ENCODE assay signal across 8 mouse cellular contexts in the genomic region with DNA sequence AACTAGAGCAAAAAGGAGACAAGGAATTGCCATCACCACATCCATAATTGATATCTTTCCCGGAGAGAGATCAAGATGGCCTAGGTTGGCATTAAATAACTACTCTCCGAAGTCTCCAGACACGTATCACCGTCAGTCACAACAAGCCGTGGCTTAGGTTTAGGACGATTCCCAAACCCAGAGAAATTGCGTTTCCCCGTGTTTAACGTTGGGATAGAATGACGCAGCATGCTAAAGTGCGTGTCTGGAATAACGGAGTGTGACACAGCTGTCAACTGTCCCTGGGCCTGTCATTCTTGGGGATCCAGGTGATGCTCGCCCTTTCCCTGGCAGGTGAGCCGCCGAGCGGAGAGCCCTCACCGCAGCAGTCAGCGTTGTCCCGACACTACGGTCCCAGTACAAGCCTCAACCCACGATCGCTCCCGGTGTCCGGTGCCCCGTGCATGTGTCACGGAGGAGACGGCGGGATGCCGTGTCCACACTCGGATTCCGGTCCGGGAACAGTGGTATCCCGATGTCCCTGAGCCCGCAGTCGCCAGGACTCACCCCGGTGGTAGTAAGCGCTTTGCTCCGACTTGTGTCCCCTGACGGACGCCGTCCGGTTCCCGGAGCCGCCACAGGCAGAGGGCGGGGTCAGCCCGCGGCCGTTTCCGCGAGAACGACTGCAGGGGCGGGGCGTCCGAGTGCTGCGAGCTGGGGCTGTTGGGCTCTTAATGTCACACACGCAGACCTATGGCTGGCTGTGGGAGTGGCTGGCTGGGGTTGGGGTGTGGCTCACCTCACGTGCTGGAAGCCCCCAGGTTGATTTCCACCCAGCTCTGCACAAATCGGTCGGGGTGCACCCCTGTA. TPM values are rescaled to one million over a fixed set of nuclear protein-coding genes. Genes with fewer than 3 reads are reported as not detected.
DNase-seq lines count a peak whose midpoint lies in the region; ATAC-seq and TF ChIP-seq lines count a peak whose summit lies in the region.

No protein-coding gene starts in this region.

- H3K36me3 ChIP-seq in intestine, postnatal 0 days (ENCODE audit: control insufficient read depth, insufficient read depth) = peaks cover 16% of the 10 kb centered on the region; the same call in 1 of the 2 replicates
- no peaks in the 10 kb centered on the region for H3K36me3 ChIP-seq in midbrain, embryonic 10.5 days

- H3K4me1 ChIP-seq in intestine, postnatal 0 days (replicated peaks; ENCODE audit: control insufficient read depth, insufficient read depth, low read length) = no peaks in the 10 kb centered on the region; the same call in 1 of the 2 replicates
- peaks cover 16% of the 10 kb centered on the region for H3K4me1 ChIP-seq in midbrain, embryonic 10.5 days

- under 1% methylated on average over 59 of the region's 59 CpGs for WGBS in intestine, postnatal 0 days
- 1% methylated on average over 59 of the region's 59 CpGs for WGBS in midbrain, embryonic 10.5 days

- intact Hi-C loops in left cerebral cortex, postnatal 36 days (cut with DNase I) = loop anchor here (5.0 kb wide), 1 partner anchor 106 kb away; a partner anchor contains a TSS

- DNase-seq in adrenal gland, postnatal 10 days = peak; percentile 98
- peak; percentile 90 for DNase-seq in embryo, embryonic 9.5 days (ENCODE audit: extremely low spot score)
- peak; percentile 88 to 96 for DNase-seq in gastrocnemius, postnatal 4 days (ENCODE audit: low spot score in 2 of 2)
- DNase-seq in left cerebral cortex, postnatal 36 days (ENCODE audit: low spot score in 2 of 2) = peak; percentile 90
- DNase-seq in midbrain, embryonic 10.5 days (ENCODE audit: low spot score) = peak; percentile 91
- peak; percentile 83 to 85 for DNase-seq in right cerebral cortex, postnatal 36 days (ENCODE audit: low spot score in 2 of 2)
- DNase-seq in urinary bladder, postnatal 4 days (ENCODE audit: low spot score in 2 of 2) = peak; percentile 92 to 95

- peak; percentile 91 for ATAC-seq in intestine, postnatal 0 days

- peak overlapping the region; percentile 85 for H3K4me2 ChIP-seq in intestine, postnatal 0 days (replicated peaks; ENCODE audit: low read depth)

- no peaks in the 10 kb centered on the region for H3K27me3 ChIP-seq in intestine, postnatal 0 days (replicated peaks; ENCODE audit: control insufficient read depth, insufficient read depth, low read length)
- H3K27me3 ChIP-seq in midbrain, embryonic 10.5 days (ENCODE audit: low read depth, poor library complexity, severe bottlenecking) = no peaks in the 10 kb centered on the region

- no peak for TF ChIP-seq CTCF in intestine, postnatal 0 days (IDR thresholded peaks at IDR 0.05; ENCODE audit: low read depth)

- H3K9ac ChIP-seq in intestine, postnatal 0 days (ENCODE audit: low read depth, low read length) = peak overlapping the region; percentile 81

- peak overlapping the region; percentile 92 for H3K27ac ChIP-seq in intestine, postnatal 0 days (ENCODE audit: low read depth, low read length)
- peak overlapping the region; percentile 84 for H3K27ac ChIP-seq in midbrain, embryonic 10.5 days (replicated peaks)

- H3K9me3 ChIP-seq in intestine, postnatal 0 days (ENCODE audit: control insufficient read depth) = no peaks in the 10 kb centered on the region
- H3K9me3 ChIP-seq in midbrain, embryonic 10.5 days (replicated peaks) = no peaks in the 10 kb centered on the region

- peak overlapping the region; percentile 80 for H3K4me3 ChIP-seq in intestine, postnatal 0 days (ENCODE audit: low read depth, low read length)
- H3K4me3 ChIP-seq in midbrain, embryonic 10.5 days = peak overlapping the region; percentile 86

RNA-seq across cellular contexts. Expression of a gene that starts 3.6 kb away (rescaled TPM):
- 10 to 100 TPM; 60.6 to 65.3 TPM for total RNA-seq in adrenal gland, postnatal 10 days (2021)
- 10 to 100 TPM; 30.7 to 36.4 TPM for total RNA-seq in gastrocnemius, postnatal 4 days (2021)
- polyA plus RNA-seq in intestine, postnatal 0 days (2015; fragmentation: Nextera tagmentation; extraction: Ambion mirVana) = 53.2 and 55.6 TPM in 2 replicates
- total RNA-seq in left cerebral cortex, postnatal 36 days (2021) = 10 to 100 TPM; 28.7 to 31.0 TPM
- polyA plus RNA-seq in midbrain, embryonic 10.5 days (2016; fragmentation: Nextera tagmentation; extraction: Ambion mirVana) = 7.8 and 11.1 TPM in 2 replicates

RNA-seq across cellular contexts. Expression of a gene that starts 59.1 kb away (rescaled TPM):
- total RNA-seq in adrenal gland, postnatal 10 days (2021) = under 1 TPM; 0.21 to 0.36 TPM
- under 1 TPM; 0.10 TPM for total RNA-seq in gastrocnemius, postnatal 4 days (2021)
- 0.14 and 0.17 TPM in 2 replicates for polyA plus RNA-seq in intestine, postnatal 0 days (2015; fragmentation: Nextera tagmentation; extraction: Ambion mirVana)
- under 1 TPM; 0.09 to 0.10 TPM for total RNA-seq in left cerebral cortex, postnatal 36 days (2021)
- polyA plus RNA-seq in midbrain, embryonic 10.5 days (2016; fragmentation: Nextera tagmentation; extraction: Ambion mirVana) = 2.9 and 3.6 TPM in 2 replicates

Comparison
In these comparisons a context has a peak if more than half of its experiments do, and no peak if none do; other contexts are left out.
1. Peak in every context shown above with its lines: DNase-seq, ATAC-seq, H3K4me3 ChIP-seq and H3K27ac ChIP-seq.